Mouse (Mus musculus) thymus, postnatal 10 days (tissue): ENCODE results near the gene Trpm3.
"Not testable (repeated sequence)": the region's sequence is repeated elsewhere in the genome, so short reads cannot be mapped to it uniquely, and the experiment has no call there.

Source experiments
- DNase-seq, 2 experiments: peaks; one replicate each; pipeline ENCODE4 v3.0.0; 2021; ENCODE audit warnings: low spot score in 2 of 2

Gene Trpm3

GRCm38 (mm10) chr19:22973294-22973693, 834.4 kb downstream of the Trpm3 start:
- DNase-seq, result no peak

GRCm38 (mm10) chr19:22973727-22974126, 834.9 kb downstream of the Trpm3 start:
- DNase-seq, result no peak

GRCm38 (mm10) chr19:22975801-22976200, 837.0 kb downstream of the Trpm3 start:
- DNase-seq, result no peak

- DNase-seq, result no peak
These were observed 838.7 kb downstream of the Trpm3 start for GRCm38 (mm10) chr19:22977508-22977907.

- no peak for DNase-seq
These were observed 839.9 kb downstream of the Trpm3 start for GRCm38 (mm10) chr19:22978763-22979162.

GRCm38 (mm10) chr19:22979191-22979590, 840.3 kb downstream of the Trpm3 start:
- no peak for DNase-seq

- no peak for DNase-seq
These were observed 849.1 kb downstream of the Trpm3 start for GRCm38 (mm10) chr19:22987914-22988313.

- no peak for DNase-seq
These were observed 855.1 kb downstream of the Trpm3 start for GRCm38 (mm10) chr19:22993946-22994345.

GRCm38 (mm10) chr19:22994531-22994930, 855.7 kb downstream of the Trpm3 start:
- DNase-seq, result no peak

- no peak for DNase-seq
These were observed 861.4 kb downstream of the Trpm3 start for GRCm38 (mm10) chr19:23000293-23000692.

- no peak for DNase-seq
These were observed 865.0 kb downstream of the Trpm3 start for GRCm38 (mm10) chr19:23003861-23004260.

GRCm38 (mm10) chr19:23005851-23006250, 867.0 kb downstream of the Trpm3 start:
- DNase-seq, result no peak

GRCm38 (mm10) chr19:23006517-23007273, 867.8 kb downstream of the Trpm3 start:
- no peak for DNase-seq

GRCm38 (mm10) chr19:23013695-23014094, 874.8 kb downstream of the Trpm3 start:
- DNase-seq, result no peak

GRCm38 (mm10) chr19:23015516-23015915, 876.7 kb downstream of the Trpm3 start:
- no peak for DNase-seq

- DNase-seq, result no peak
These were observed 879.4 kb downstream of the Trpm3 start for GRCm38 (mm10) chr19:23018186-23018727.

- no peak for DNase-seq
These were observed 884.1 kb downstream of the Trpm3 start for GRCm38 (mm10) chr19:23022902-23023301.

GRCm38 (mm10) chr19:23023316-23023960, 884.6 kb downstream of the Trpm3 start:
- no peak for DNase-seq

GRCm38 (mm10) chr19:23024821-23025220, 886.0 kb downstream of the Trpm3 start:
- DNase-seq, result no peak

GRCm38 (mm10) chr19:23026427-23026826, 887.6 kb downstream of the Trpm3 start:
- no peak for DNase-seq

GRCm38 (mm10) chr19:23028283-23028682, 889.4 kb downstream of the Trpm3 start:
- DNase-seq, result no peak

- not testable (repeated sequence) for DNase-seq
These were observed 894.5 kb downstream of the Trpm3 start for GRCm38 (mm10) chr19:23033343-23033742.

- no peak for DNase-seq
These were observed 895.3 kb downstream of the Trpm3 start for GRCm38 (mm10) chr19:23034117-23034516.
